Mouse (Mus musculus) stomach, embryonic 16.5 days (tissue): ENCODE measurements around the gene Xylb. TPM values are rescaled to one million over a fixed set of nuclear protein-coding genes. Genes with fewer than 3 reads are reported as not detected.

ENCODE experiments used
- ATAC-seq: fragments of 200-750 bp; cut with Nextera tagmentation; 2 replicates; pipeline ENCODE4 v1.8.0; 2017; ENCODE audit warnings: moderate number of reproducible peaks, moderate TSS enrichment; ENCODE audit not compliant: insufficient read depth, low FRiP score
- H3K27ac ChIP-seq: fragments of 300-500 bp; sonication (generic); 2 replicates; pipeline ENCODE4 v1.5.1; 2014; ENCODE audit warnings: low read length
- H3K27me3 ChIP-seq: fragments of 300-500 bp; sonication (generic); 2 replicates; pipeline ENCODE4 v1.6.1; 2014; ENCODE audit warnings: low read length, control low read depth, mixed read lengths; ENCODE audit not compliant: control insufficient read depth, insufficient read depth
- H3K36me3 ChIP-seq: fragments of 300-500 bp; sonication (generic); 2 replicates; pipeline ENCODE4 v1.6.1; 2014; ENCODE audit warnings: low read length; ENCODE audit not compliant: control insufficient read depth, insufficient read depth
- H3K4me1 ChIP-seq: fragments of 300-500 bp; sonication (generic); 2 replicates; pipeline ENCODE4 v1.6.1; 2014; ENCODE audit warnings: low read length, control low read depth, mixed read lengths; ENCODE audit not compliant: control insufficient read depth, insufficient read depth
- H3K4me2 ChIP-seq: fragments of 300-500 bp; sonication (generic); 2 replicates; pipeline ENCODE4 v1.6.1; 2014; ENCODE audit warnings: low read depth, low read length, mixed read lengths
- H3K4me3 ChIP-seq: fragments of 300-500 bp; sonication (generic); replicated peaks from 2 replicates; pipeline ENCODE4 v1.5.1; 2014; ENCODE audit warnings: mild to moderate bottlenecking, low read length
- H3K9ac ChIP-seq: fragments of 300-500 bp; sonication (generic); 2 replicates; pipeline ENCODE4 v1.6.1; 2014; ENCODE audit warnings: low read length
- H3K9me3 ChIP-seq: fragments of 300-500 bp; sonication (generic); replicated peaks from 2 replicates; pipeline ENCODE4 v1.6.1; 2016; ENCODE audit warnings: low read length, control low read depth; ENCODE audit not compliant: control insufficient read depth
- WGBS: fragments of 180-500 bp; shearing (Covaris S2); extraction: QIAGEN DNeasy Blood & Tissue Kit; methylation state at CpG from one replicate; pipeline ENCODE4 v1.1.7; 2014; 5-methylcytosine and 5-hydroxymethylcytosine counted together
- polyA plus RNA-seq: library from polyadenylated mRNA; unstranded; fragments of >200 nt; fragmentation: Nextera tagmentation; extraction: Ambion mirVana; gene quantifications from 2 replicates; pipeline ENCODE4 v1.2.1, GENCODE M21; 2015

The Xylb gene
- polyA plus RNA-seq, 1 experiment from 2014 or later, result 7.0 TPM

- Histone ChIP-seq H3K9me3 (no peaks in the 10 kb centered on the region), H3K27me3 (no peaks in the 10 kb centered on the region), H3K4me1 (peaks cover 32% of the 10 kb centered on the region), H3K4me3 (no peak overlapping the region), H3K9ac (peak overlapping the region; percentile 42), H3K36me3 (no peaks in the 10 kb centered on the region), H3K27ac (peak overlapping the region; percentile 74), H3K4me2 (peak overlapping the region; percentile 8; the same call in 1 of the 2 replicates)
- peak; percentile 92 for ATAC-seq
- 18% methylated on average over 7 of the region's 7 CpGs for WGBS
These were observed 68.2 kb downstream of the Xylb start for GRCm38 (mm10) chr9:119425217-119425975.

- no peaks in the 10 kb centered on the region for H3K36me3 ChIP-seq
- no peak overlapping the region for H3K4me2 ChIP-seq
- no peaks in the 10 kb centered on the region for H3K9me3 ChIP-seq
- H3K9ac ChIP-seq, result peak overlapping the region; percentile 44; the same call in 1 of the 2 replicates
- H3K27me3 ChIP-seq, result no peaks in the 10 kb centered on the region
- H3K27ac ChIP-seq, result peak overlapping the region; percentile 74
- 81% methylated on average over 13 of the region's 13 CpGs for WGBS
- peaks cover 32% of the 10 kb centered on the region for H3K4me1 ChIP-seq
- no peak overlapping the region for H3K4me3 ChIP-seq
- ATAC-seq, result no peak
These were observed 68.8 kb downstream of the Xylb start for GRCm38 (mm10) chr9:119425976-119426415.

- WGBS, result 55% methylated on average over 7 of the region's 7 CpGs
- 0 out of 2 replicates have a peak overlapping the region, but pooled peaks have one; percentile 44 for H3K9ac ChIP-seq
- no peaks in the 10 kb centered on the region for H3K9me3 ChIP-seq
- H3K36me3 ChIP-seq, result no peaks in the 10 kb centered on the region
- H3K4me1 ChIP-seq, result peaks cover 32% of the 10 kb centered on the region
- H3K4me2 ChIP-seq, result no peak overlapping the region
- H3K27ac ChIP-seq, result peak overlapping the region; percentile 74
- H3K4me3 ChIP-seq, result no peak overlapping the region
- ATAC-seq, result peak; percentile 32; the same call in 1 of the 2 replicates
- no peaks in the 10 kb centered on the region for H3K27me3 ChIP-seq
These were observed 69.3 kb downstream of the Xylb start for GRCm38 (mm10) chr9:119426483-119426882.

- 0 out of 2 replicates have a peak, but pooled peaks cover 3% of the 10 kb centered on the region for H3K36me3 ChIP-seq
These were observed 73.1 kb downstream of the Xylb start for GRCm38 (mm10) chr9:119430311-119430710.

GRCm38 (mm10) chr9:119435855-119436254 lies 78.7 kb downstream of the Xylb start:
- no peak overlapping the region; the same call in 1 of the 2 replicates for H3K9ac ChIP-seq
- H3K27me3 ChIP-seq, result no peaks in the 10 kb centered on the region
- no peaks in the 10 kb centered on the region for H3K4me1 ChIP-seq
- ATAC-seq, result no peak; the same call in 1 of the 2 replicates
- H3K9me3 ChIP-seq, result no peaks in the 10 kb centered on the region
- no peak overlapping the region for H3K4me2 ChIP-seq
- H3K4me3 ChIP-seq, result no peak overlapping the region
- 67% methylated on average over 2 of the region's 2 CpGs for WGBS
- H3K27ac ChIP-seq, result no peak overlapping the region
- peaks cover 3% of the 10 kb centered on the region; the same call in 1 of the 2 replicates for H3K36me3 ChIP-seq

More at GRCm38 (mm10) chr9:119430311-119430710, 73.1 kb downstream of the Xylb start:
- WGBS, result 44% methylated on average over 7 of the region's 7 CpGs
- Histone ChIP-seq H3K4me2 (no peak overlapping the region), H3K4me3 (no peak overlapping the region), H3K9ac (no peak overlapping the region), H3K27me3 (no peaks in the 10 kb centered on the region), H3K4me1 (peaks cover 19% of the 10 kb centered on the region), H3K9me3 (no peaks in the 10 kb centered on the region), H3K27ac (no peak overlapping the region)
- ATAC-seq, result peak; percentile 70; the same call in 1 of the 2 replicates

DNA sequence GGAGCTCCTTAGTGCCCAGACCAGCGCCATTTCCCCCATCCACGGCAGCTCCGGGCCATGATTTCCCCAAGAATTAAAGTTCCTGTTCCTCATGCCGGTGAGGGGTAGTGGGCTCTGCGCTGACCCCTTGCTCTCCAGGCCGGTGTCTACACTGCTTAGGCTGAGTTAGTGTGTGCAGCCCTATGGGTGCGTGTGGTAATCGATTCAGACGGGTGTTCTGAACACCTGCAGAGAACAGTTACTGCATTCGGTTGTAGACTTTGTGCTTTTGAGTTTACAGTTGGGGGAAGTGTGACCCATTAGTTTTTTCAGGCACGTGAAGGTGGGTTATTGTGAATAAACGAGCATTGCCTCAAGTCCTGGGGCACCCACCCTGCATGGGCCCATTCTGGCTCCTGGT lies 80.9 kb downstream of the Xylb start:
- no peak overlapping the region for H3K4me3 ChIP-seq
- H3K4me1 ChIP-seq, result no peaks in the 10 kb centered on the region
- no peak overlapping the region for H3K9ac ChIP-seq
- peaks cover 3% of the 10 kb centered on the region; the same call in 1 of the 2 replicates for H3K36me3 ChIP-seq
- no peak for ATAC-seq
- H3K27me3 ChIP-seq, result no peaks in the 10 kb centered on the region
- H3K4me2 ChIP-seq, result no peak overlapping the region
- no peaks in the 10 kb centered on the region for H3K9me3 ChIP-seq
- 89% methylated on average over 12 of the region's 12 CpGs for WGBS
- no peak overlapping the region for H3K27ac ChIP-seq

DNA sequence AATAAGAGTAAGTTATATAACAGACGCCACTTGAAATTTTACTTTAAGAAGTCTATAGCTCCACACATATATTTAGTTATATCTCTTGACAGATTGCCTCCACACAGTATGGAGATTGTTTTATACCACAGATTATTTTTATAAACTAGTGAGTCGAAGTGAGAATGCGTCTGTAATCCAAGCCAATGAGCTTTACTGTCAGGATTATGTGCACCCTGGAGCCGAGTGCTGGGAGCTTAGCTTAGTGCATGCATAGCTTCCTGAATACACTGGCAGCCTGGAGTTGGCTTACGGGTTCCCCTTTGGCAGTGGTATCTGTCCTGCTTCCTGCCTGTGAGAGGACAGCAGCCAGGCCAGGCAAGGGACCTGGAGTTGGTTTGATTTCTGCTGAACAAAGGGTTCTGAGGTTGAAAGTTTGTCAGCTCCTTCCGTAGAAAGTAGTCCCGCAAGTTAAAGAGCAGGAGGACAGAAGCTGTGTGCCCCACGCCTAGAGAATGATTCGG lies 81.4 kb downstream of the Xylb start:
- 88% methylated on average over 9 of the region's 9 CpGs for WGBS

More for the DNA sequence above, 81.4 kb downstream of the Xylb start:
- Histone ChIP-seq H3K9me3 (no peaks in the 10 kb centered on the region), H3K4me3 (no peak overlapping the region), H3K4me2 (no peak overlapping the region), H3K4me1 (no peaks in the 10 kb centered on the region), H3K9ac (no peak overlapping the region), H3K27me3 (no peaks in the 10 kb centered on the region), H3K36me3 (peaks cover 3% of the 10 kb centered on the region; the same call in 1 of the 2 replicates), H3K27ac (no peak overlapping the region)
- no peak for ATAC-seq
